Mouse (Mus musculus) layer of hippocampus, adult 2 months (tissue): ENCODE results near the gene Macrod2. TPM values are rescaled to one million over a fixed set of nuclear protein-coding genes. Genes with fewer than 3 reads are reported as not detected.
A peak's percentile ranks its signal among the peaks of the same experiment; 100 is the strongest.

Experiments used
- DNase-seq, 2 experiments: peaks; one replicate each; pipeline ENCODE4 v3.0.0; 2022; ENCODE audit warnings: low spot score in 2 of 2
- H3K27ac ChIP-seq: fragments of 200-600 bp; 2 replicates; pipeline ENCODE4 v1.8.1; 2022
- H3K4me3 ChIP-seq: fragments of 200-600 bp; 2 replicates; pipeline ENCODE4 v1.8.1; 2022; ENCODE audit warnings: mild to moderate bottlenecking
- CTCF ChIP-seq: fragments of 200-600 bp; conservative IDR thresholded peaks from 2 replicates; pipeline ENCODE4 v1.8.1; 2022; ENCODE audit warnings: antibody characterized with exemption, mild to moderate bottlenecking, moderate library complexity
- total RNA-seq, 2 experiments: library from RNA; stranded (reverse); gene quantifications; 2 replicates each; pipeline ENCODE4 v1.2.3; 2021

The Macrod2 gene
- total RNA-seq, 2 experiments from 2014 or later, result 47.4 to 55.5 TPM

DNA sequence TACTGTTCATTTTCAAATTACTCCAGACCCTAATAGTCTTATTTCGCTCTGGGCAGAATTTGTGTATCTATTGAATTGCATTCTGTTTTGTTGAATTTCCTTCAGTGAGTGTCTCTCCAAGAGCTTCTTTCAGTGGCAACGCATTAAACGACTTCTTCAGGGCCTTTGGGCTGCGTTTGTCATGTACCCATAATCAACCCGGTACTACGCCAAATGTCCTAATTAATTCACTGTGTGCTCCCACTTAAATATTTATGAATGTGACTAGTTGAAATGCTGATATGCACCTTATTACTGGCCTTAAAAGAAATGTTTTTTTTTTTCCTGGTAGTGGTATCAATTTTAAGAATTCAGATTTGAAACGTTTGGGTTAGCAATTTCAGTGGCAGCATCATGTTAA is 763.1 kb downstream of the Macrod2 start:
- TF ChIP-seq CTCF, result no peak
- H3K27ac ChIP-seq, result no peak overlapping the region
- no peak for DNase-seq
- H3K4me3 ChIP-seq, result no peak overlapping the region

- DNase-seq, result no peak
- H3K27ac ChIP-seq, result no peak overlapping the region
- no peak overlapping the region for H3K4me3 ChIP-seq
These were observed 768.8 kb downstream of the Macrod2 start for GRCm38 (mm10) chr2:141163918-141164317.

GRCm38 (mm10) chr2:141169586-141169985 is 774.5 kb downstream of the Macrod2 start:
- no peak for TF ChIP-seq CTCF
- H3K4me3 ChIP-seq, result no peak overlapping the region
- no peak for DNase-seq
- no peak overlapping the region for H3K27ac ChIP-seq

More at GRCm38 (mm10) chr2:141163918-141164317, 768.8 kb downstream of the Macrod2 start:
- TF ChIP-seq CTCF, result no peak

- TF ChIP-seq CTCF, result no peak
- Histone ChIP-seq H3K4me3 (no peak overlapping the region), H3K27ac (no peak overlapping the region)
- no peak for DNase-seq
These were observed 778.1 kb downstream of the Macrod2 start for GRCm38 (mm10) chr2:141173167-141173566.

DNA sequence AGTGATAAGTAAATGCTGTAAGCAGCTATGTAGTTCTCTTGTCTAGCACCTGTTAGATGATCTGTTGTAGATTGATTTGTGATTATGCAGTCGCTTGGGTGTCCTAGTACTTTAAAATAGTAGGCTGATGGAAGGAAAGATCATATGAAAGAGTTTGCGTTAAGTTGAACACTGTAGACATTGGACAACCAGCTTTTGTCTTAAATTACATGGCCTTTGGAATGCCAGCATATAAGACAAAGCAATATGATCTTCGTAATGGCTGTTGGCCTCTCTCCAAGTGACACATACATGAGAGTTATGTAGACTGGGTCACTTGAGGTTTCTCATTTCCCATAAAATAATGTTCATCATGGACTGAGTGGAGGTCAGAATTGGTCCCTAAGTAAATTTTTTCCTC is 778.5 kb downstream of the Macrod2 start:
- Histone ChIP-seq H3K27ac (no peak overlapping the region), H3K4me3 (no peak overlapping the region)
- DNase-seq, result no peak
- no peak for TF ChIP-seq CTCF

DNA sequence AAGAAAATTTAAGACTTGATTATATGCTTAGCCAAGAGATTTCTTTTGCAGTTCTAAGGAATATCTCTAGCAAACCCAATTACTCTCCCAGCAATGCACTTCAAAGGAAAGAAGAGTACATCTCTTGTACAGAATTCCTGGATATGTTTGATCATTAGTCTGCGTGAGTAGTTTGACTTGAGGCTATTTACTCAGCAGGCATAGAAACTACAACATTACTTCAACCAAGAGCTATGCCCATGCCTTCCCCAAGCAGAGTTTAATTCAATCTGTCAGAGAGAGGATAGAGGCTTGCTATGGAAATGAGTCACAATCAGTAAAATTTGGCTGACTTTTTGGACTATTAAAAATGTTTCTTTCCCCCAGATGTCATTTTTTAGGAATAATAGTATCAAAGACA is 785.5 kb downstream of the Macrod2 start:
- DNase-seq, result no peak
- no peak for TF ChIP-seq CTCF
- Histone ChIP-seq H3K27ac (no peak overlapping the region), H3K4me3 (no peak overlapping the region)

- TF ChIP-seq CTCF, result no peak
- H3K27ac ChIP-seq, result no peak overlapping the region
- no peak for DNase-seq
- H3K4me3 ChIP-seq, result no peak overlapping the region
These were observed 787.1 kb downstream of the Macrod2 start for GRCm38 (mm10) chr2:141182034-141182759.

GRCm38 (mm10) chr2:141194476-141194875 is 799.4 kb downstream of the Macrod2 start:
- DNase-seq, result no peak
- no peak for TF ChIP-seq CTCF
- Histone ChIP-seq H3K4me3 (no peak overlapping the region), H3K27ac (no peak overlapping the region)

- TF ChIP-seq CTCF, result no peak
These were observed 805.4 kb downstream of the Macrod2 start for GRCm38 (mm10) chr2:141200481-141200880.

GRCm38 (mm10) chr2:141201303-141202014 is 806.4 kb downstream of the Macrod2 start:
- no peak for DNase-seq
- Histone ChIP-seq H3K27ac (no peak overlapping the region), H3K4me3 (no peak overlapping the region)
- TF ChIP-seq CTCF, result no peak

More at GRCm38 (mm10) chr2:141200481-141200880, 805.4 kb downstream of the Macrod2 start:
- DNase-seq, result no peak
- Histone ChIP-seq H3K4me3 (no peak overlapping the region), H3K27ac (no peak overlapping the region)

GRCm38 (mm10) chr2:141202015-141202364 is 806.9 kb downstream of the Macrod2 start:
- TF ChIP-seq CTCF, result no peak
- no peak overlapping the region for H3K27ac ChIP-seq
- H3K4me3 ChIP-seq, result no peak overlapping the region
- no peak for DNase-seq

DNA sequence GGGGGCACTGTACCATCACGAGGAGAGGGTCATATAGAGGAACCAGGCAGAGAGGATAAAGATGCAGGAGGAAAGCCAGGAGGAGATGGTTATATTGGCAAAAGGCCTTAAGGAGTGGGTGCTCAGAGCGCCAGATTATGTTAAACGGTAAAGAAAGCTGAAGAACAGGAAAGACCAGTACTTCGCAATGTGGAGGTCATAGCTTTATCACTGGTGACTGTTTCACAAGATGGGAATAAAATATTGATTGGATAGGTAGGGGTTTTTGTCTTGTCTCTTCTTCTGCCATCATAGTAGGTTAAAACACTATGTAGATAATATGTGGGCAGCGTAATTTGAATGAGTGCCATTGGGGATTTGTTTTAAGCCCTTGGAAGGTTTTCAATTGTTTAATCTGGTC is 816.2 kb downstream of the Macrod2 start:
- no peak overlapping the region for H3K4me3 ChIP-seq

DNA sequence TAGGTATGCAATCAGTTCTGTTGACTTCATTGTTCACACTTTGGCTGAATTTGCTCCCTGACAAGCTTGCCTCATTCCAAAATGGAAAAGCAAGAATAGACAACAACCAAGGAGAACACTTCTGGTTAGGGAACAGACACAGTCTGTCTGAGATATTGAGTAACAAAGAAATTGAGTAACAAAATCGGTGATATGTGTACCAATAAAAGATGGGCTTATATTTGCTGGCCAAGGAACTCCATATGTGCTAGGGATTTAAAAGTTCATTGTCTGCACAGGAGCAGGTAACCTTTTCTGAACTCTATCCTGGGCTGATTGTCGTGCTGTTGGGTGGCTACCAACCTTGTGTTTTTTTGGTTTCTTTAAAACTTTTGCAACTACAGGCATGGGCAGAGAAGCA is 817.2 kb downstream of the Macrod2 start:
- TF ChIP-seq CTCF, result no peak
- no peak overlapping the region for H3K4me3 ChIP-seq
- no peak for DNase-seq
- H3K27ac ChIP-seq, result no peak overlapping the region

More for the DNA sequence above, 816.2 kb downstream of the Macrod2 start:
- TF ChIP-seq CTCF, result no peak
- no peak overlapping the region for H3K27ac ChIP-seq
- no peak for DNase-seq

- no peak overlapping the region for H3K4me3 ChIP-seq
- TF ChIP-seq CTCF, result no peak
- H3K27ac ChIP-seq, result no peak overlapping the region
- peak; percentile 16 to 27 for DNase-seq
These were observed 822.4 kb downstream of the Macrod2 start for GRCm38 (mm10) chr2:141217490-141217889.
